Mouse (Mus musculus): ENCODE measurements at regions not wholly inside any gene's neighbourhood (a gene's known extent, or its start where the extent isn't known, plus 50 kb on each side); places are given as distances from the start of the nearest gene placed in this dataset.
"Not testable (repeated sequence)": the region's sequence is repeated elsewhere in the genome, so short reads cannot be mapped to it uniquely, and the experiment has no call there.

DNA sequence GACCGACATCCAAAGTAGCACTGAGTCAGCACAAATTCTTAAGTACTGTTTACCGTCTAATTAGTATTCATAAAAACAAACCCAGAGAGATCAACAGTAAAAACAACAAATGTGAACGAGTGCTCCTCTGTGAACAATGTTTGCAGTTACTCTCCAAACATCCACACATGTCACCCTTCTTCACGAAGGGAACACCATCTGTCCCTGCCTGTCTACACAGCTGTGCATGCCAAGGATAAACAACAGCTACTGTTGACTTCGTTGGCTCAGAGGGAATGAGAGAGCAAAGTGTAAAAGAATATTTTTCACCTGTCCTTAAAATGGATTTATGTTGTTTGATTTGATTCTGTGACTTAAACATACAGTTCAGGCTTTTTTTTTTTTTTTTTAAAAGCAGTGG is 88.7 kb upstream of the Nt5e start:
- no peak for DNase-seq

DNA sequence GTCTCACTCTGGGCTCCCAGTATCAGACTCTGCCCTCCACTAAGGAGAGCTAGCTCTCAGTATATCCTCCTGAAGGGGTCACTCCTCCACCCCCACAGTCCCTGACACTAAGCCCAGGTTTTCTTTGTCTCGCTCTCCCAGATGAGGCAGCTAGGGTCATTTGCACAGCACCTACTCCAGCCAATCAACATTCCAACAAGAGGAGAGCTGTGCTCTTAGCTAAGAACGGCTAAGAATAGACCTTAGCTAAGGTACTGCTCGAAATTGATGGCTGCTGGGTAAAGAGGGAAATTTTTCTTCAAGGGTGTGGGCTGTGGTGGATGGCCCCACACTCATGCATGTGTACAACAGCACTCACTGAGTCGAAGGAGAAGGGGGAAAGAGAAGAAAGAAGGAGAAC is 86.3 kb upstream of the Nt5e start:
- no peak for DNase-seq

DNA sequence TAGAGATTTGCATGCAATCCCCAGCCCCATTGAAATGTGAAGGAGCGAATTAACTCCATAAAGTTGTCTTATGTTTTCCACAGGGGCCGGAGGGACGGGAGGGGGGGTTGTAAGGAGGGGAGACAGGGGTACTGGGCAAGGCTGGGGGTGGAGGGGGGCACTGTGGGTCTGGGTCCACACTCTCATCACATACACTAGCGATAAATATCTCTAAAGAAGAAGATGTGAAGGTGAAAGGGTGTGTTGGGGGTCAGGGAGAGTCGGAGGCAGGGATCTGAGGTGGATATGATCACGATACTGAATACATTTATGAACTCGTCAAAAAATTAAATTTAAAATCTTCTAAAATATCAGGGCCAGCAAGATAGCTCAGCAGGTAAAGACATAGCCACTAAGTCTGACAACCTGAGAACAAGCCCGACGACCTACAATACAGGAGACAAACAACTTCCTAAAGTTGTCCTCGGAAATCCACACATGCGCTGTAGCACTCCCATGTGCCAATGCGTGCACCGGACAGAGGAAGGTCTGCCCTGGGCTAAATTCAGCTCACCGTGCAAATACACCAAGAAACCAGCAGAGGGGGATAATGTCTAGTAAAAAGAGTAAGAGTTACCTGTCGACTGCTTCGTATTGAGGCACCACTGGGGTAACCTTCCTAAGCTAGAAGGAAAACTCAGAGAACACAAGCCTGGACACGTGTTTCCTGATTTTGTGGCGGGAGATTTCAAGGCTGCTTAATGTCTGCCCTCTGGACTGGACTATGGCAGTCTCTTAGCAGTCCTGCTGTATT is 85.6 kb upstream of the Nt5e start:
- DNase-seq, result peak; percentile 91

DNA sequence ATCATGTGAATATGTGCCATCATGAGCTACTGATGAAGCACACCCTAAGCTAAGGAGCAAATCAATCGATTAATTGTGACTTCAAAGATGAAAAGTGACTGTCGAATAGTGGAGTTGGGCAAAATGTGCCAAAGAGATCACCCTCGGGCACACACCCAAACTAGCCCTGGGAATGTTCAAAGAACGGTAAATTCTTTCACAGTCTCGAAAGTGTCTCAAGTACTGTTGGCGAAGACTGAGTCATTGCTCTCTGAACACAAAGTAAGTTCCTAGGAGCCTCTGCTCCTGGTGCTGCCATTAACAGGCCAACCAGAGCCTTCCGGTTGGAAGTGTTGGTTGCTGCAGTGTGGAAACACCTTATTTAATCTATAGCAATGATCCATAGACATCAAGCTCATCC is 84.5 kb upstream of the Nt5e start:
- no peak for DNase-seq

DNA sequence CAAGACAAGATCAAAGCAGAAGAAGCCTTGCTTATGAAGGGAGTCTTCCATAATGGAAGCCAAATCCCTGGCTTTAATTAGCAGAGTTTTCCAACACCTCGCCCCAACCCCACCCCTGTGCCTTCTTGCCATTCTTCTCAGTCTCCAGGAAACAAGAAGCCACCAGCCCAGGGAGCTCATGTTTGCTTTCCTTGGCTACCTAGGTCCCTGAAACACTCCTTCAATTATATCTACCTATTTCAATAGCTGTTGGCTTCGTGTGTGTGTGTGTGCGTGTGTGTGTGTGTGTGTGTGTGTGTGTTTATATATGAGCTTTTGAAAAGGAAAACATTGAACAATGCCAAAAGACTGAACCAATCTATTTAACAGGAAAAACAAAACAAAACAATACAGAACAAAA is 82.5 kb upstream of the Nt5e start:
- DNase-seq, result no peak

DNA sequence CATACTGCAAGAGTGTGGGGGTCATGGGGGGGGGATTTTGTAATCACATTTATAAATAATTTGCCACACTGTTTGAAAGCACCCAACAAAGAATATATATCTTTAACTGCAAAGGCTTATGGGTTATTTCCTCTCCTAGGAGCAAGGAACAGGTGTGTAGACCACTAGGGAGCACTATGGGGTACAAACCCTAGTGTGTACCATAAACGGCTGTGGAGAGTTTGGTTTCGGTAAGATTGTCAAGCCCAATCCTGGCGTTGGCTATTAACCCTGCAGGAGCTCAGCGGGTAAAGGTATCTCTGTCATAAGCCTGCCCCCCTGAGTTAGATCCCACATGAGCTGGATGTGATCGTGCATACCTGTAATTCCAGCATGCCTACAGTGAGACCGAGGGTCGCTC is 71.0 kb upstream of the Nt5e start:
- no peak for DNase-seq

DNA sequence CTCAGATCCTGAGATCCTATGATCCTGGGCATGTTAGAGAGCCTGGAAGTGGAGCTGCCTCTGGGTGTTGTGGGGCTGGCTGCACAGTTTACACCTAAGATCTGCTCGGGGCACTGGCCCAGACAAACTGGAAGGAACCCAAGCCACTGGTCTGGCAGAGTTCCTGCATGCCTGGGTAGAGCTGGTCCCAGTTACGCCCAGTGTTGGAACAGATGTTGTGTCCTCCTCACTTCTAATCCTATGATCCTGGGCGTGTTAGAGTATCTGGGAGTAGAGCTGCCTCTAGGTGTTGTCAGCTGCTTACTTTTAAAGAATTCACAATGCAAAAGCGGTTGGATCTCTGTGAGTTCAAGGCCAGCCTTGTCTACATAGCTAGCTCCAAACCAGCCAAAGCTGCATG is 67.4 kb upstream of the Nt5e start:
- no peak for DNase-seq

DNA sequence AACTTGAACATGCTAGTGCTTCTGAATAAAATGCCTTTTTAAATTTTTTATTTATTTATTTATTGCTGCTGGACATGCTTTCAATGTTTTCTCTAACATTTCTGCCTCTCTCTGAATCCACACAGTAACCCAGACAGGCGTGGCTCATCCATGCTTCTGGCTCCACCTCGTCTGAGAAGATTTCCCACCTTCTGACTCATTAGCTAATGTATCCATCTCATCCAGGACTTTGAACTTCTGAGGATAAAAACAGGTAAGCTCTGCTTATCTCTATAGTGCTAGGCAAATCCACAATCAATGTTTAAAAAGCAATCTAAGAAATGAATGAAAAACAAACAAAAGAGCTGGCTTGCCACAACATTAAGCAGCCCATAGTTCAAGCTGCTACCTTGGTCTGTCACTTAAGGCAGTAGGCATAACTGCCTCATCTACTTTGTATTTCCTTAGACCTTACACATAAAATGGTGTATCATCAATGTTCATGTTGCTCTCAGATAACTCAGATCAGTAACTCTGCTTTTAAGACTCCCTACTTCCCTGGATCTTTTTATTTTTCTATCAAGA is 66.8 kb upstream of the Nt5e start:
- DNase-seq, result no peak

DNA sequence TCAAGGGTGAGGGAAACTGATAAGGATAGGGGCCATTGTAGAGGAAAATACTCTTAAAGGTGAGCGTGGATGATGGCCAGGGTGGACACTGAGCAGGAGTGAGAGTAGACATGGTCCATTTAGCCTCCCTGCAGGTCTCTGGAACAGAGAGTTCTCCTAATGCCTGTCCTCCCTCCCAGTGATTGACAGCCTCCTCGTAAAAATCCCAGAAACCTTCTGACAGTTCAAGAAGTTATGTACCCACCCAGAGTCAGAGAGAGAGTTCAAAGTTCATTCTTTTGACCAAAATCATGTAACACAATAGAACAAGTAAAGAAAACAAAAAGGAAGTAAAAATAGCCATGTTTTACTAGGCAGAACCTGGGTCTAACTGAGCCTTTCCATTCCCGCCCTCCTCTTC is 64.5 kb upstream of the Nt5e start:
- DNase-seq, result no peak

DNA sequence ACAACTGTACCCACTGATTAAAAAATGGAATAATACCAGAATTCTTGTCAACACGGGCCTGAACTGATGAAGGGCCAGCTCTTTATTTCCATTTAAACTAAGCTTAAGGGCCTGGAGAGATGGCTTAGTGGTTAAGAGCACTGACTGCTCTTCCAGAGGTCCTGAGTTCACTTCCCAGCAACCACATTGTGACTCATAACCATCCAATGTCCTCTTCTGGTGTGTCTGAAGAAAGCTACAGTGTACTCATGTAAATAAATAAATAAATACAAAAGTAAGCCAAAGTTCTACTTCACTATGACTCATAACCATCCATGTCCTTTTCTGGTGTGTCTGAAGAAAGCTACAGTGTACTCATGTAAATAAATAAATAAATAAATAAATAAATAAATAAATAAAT is 60.7 kb upstream of the Nt5e start:
- not testable (repeated sequence) for DNase-seq

DNA sequence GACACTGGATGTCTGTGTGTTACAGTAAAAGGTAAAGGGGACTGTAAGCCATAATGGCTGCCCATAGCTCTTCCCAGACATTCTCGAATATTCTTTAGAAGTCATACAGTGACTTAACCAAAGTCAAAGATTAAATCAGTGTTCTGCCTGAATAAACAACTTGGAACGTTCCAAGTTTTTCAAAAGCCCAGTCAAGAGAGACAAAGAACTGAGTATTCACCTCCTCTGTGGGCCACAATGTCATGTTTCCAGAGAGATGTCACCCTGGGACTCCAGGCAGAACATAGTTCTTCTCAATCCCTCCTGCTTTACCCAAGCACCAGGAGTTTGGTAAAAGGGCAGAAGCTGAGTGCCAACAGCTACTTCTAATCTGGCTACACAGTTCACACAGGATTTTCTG is 58.2 kb upstream of the Nt5e start:
- no peak for DNase-seq

DNA sequence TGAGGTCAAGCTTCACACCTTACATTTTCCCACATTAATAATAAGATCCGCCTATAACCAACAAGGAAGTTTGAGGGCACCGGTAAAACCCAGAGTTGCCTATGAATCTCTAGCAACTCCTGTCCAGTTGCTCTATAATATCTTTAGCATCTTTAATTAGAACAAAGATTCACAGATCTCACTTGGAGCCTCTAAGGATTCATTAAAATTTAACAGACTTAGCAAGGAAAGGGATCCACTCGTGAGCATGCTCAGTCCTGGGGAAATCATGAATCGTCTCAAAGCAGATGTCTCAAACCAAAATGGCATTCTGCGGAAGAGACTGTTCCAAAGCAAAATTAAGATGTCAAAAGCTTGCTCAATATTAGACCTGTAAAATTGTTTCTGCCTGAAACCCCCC is 57.8 kb upstream of the Nt5e start:
- DNase-seq, result no peak

DNA sequence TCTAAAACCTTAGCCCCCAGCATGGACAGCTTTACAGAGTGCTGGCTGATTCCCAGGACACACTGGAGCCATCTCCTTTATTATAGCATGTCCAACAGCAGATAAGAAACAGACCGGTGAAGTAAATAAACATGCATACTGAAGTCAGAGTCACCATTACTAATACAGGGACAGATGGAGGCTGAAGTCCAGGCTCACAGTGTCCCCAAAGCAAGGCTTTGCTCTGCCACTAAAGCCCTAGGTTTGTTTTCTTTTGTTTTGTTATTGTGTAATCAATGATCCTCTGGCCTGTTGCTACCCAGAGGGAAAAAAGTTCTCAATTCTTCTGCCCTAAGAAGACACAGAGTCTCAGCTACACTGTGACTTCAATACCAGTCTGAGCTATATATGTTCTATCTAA is 56.2 kb upstream of the Nt5e start:
- DNase-seq, result no peak

DNA sequence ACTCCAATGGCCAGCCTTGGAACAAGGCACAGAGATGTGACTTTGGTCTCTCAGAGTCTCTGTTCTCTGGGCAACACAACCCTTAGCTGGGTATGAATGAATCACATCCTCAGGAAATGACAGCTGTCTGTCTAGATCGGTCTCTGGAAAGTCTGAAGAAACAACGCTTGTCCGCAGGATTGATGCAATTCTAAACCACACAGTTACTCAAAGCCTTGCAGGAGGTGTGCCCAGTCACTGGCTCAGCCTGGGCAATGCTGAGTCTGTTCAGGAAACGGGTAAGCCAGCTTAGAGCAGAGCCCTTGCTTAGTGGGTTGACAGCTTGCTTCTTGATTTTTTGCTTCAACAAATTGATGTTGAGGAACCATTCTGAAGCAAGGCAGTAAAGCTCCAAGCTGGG is 53.7 kb upstream of the Nt5e start:
- DNase-seq, result no peak

DNA sequence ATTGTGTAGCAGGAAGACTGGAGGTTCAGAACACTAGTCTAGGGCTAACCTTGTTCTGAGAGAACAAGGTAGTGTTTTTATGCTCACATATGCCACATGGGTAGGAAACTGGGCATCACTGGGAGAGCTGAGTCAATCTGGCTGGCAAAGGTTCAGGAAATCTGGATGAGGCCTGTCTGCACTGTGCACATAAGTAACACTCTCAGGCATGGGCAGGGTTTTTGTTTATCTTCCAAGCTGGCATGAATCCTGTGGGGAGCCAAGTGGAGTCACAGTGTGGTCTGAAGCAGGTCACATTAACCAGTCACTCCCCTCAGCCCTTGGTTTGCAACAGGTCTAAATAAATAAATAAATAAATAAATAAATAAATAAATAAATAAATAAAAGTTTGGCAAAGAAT is 53.0 kb upstream of the Nt5e start:
- no peak for DNase-seq

DNA sequence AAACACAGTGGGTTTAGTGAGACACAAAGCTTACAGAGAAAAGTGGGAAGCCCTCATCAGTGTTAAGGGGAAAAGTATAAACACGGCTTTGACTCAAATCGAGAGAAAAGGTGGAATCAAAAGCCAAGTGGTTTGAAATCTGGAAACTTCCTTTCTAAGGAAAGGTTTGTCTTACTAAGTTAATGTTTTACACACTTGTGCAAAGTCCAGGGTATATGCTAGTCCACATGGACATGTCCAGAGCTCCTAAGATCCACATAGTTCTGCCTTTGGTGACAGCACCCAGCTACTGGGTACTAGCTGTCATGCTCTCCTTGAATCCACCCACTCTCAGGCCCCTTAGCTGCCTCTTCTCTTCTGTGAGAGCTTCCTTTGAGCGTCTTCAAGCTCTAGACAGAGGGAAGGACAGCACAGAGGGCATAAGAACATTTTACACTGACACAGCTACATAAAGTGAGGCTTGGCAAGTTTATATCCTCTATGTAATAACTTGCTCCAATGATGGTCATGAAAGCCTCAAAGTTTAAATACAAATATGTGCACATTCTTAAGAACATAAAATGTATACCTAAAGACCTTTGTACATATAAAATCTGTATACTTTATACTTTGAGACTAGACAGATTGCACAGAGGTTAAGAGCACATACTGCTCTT is 52.2 kb upstream of the Nt5e start:
- no peak for DNase-seq

DNA sequence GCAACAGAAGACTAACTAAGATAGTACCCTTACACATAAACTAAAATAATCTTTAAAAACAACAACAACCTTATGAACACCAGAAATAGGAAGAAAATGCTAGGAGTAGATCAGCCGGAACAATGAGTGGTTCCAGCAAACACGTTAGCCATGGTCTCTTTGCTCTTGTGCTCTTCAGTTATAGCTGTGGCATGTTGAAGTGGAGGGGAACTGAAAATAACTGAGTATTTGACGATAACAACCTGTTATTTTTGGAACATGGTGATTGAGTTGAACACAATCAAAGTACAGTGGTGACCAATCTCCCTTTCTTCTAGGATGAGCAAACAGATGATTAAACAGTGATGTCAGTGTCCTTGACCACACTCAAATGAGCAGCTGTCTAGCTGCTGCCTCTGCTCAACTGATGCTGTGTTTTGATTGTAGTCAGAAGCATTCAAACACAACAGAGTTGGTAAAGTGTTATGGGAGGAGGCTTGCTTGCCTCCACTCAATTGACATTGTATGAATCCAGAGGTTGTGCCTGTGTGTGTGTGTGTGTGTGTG is 50.9 kb upstream of the Nt5e start:
- no peak for DNase-seq

DNA sequence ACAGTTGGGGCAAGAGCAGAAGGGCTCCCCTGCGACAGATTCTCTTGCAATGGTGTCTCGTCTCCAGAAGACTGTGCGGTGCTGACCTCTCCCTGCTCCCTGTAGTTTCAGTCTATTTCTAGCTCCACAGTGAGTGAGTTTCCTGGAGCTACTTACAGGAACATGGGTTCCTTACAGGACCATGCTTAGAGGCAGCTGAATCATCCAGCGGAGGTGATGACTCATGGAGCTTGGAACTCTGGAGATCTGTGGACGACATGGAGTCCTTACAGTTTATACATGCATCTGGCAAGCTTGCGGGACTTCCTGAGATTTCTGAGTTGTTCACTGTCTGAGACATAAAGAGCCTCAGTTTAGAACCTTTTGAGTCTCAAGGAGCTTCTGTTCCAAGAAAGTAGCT is 50.0 kb upstream of the Nt5e start:
- no peak for DNase-seq

All from retina, postnatal 1 day (tissue).